Mouse (Mus musculus): ENCODE measurements around the gene Gata3. TPM values are rescaled to one million over a fixed set of nuclear protein-coding genes. Genes with fewer than 3 reads are reported as not detected.
A peak's percentile ranks its signal among the peaks of the same experiment; 100 is the strongest.

Gata3 gene
- polyA plus RNA-seq, 1 experiment from 2014 or later, result 2.6 TPM

DNA sequence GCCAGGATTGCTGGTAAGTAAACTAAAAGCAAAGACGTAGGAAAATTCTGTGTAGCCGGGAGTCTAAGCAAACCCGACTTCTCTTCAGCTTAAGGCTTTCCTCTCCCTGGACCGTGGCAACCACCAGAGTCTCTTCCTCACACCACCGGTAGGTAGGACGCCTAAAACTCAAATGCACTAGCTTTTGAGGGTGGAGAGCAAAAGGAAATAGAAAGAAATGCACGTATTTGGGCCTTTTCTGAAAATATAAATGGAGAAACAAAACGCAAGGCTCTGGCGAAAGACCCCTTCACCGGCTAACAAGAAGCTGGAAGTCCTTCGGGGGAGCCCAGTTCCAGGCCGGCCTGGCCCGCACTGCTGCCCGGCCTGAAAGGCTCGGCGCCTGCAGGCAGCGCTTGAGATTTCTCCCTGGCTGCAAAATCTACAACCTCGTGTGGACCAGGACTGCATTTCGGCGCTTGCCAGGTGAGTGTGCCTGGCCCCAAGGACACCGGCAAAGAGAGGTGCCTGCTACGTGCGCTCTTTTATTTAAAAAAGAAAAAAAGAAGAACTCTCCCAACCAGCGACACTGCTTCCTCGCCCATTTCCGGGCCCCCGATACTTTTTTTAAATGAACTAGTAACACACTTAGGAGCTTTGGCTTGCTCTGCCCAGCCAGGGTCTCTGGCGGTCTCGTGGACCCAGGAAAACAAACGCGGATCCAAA, 13.1 kb downstream of the Gata3 start:
- no peaks in the 10 kb centered on the region for H3K36me3 ChIP-seq
- H3K27me3 ChIP-seq (replicated peaks), result peaks cover 81% of the 10 kb centered on the region
- no peak for ATAC-seq
- no peaks in the 10 kb centered on the region for H3K9me3 ChIP-seq
- peak overlapping the region; percentile 31 for H3K4me3 ChIP-seq (replicated peaks)
- peaks cover 28% of the 10 kb centered on the region for H3K4me1 ChIP-seq (replicated peaks)
- no peak overlapping the region for H3K9ac ChIP-seq
- 12% methylated on average over 31 of the region's 31 CpGs for WGBS
- peak overlapping the region; percentile 99 for H3K4me2 ChIP-seq (replicated peaks)
- H3K27ac ChIP-seq, result no peak overlapping the region

DNA sequence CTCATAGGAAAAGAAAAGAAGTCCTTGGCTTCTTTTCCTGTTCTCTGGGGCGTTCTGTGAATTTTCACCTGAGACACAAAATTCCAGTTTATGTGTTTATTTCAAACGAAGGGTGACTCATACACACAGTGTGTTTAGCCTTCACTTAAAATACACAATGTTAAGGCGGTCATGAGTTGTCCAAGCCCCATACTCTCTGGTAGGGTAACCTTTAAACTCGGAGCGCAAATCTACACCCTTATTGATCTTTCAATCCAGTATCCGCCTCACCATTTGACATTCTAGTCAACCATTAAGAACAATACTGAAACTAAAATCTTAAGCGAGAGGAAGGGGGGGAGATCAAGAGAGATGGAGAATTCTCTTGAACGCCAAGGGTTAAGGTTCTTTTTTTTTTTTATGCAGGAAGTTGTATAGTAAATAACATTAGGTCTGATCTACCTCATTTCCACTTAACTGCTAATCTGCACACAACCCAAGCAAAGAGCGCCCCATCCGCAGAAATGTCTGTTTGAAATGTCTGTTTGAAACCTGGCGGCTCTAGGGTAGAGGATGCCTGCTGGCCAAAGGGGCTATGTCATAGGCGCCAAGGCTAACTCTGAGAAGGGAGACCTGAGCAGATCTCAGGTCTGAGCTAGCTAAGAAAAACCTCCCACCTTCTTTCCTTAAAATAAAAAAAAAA, 14.0 kb downstream of the Gata3 start:
- Histone ChIP-seq H3K27ac (no peak overlapping the region), H3K27me3 (replicated peaks) (peaks cover 78% of the 10 kb centered on the region), H3K4me3 (replicated peaks) (no peak overlapping the region), H3K36me3 (no peaks in the 10 kb centered on the region), H3K9me3 (no peaks in the 10 kb centered on the region), H3K4me1 (replicated peaks) (peaks cover 19% of the 10 kb centered on the region), H3K4me2 (replicated peaks) (no peak overlapping the region), H3K9ac (no peak overlapping the region)
- WGBS, result 37% methylated on average over 12 of the region's 12 CpGs
- no peak for ATAC-seq

DNA sequence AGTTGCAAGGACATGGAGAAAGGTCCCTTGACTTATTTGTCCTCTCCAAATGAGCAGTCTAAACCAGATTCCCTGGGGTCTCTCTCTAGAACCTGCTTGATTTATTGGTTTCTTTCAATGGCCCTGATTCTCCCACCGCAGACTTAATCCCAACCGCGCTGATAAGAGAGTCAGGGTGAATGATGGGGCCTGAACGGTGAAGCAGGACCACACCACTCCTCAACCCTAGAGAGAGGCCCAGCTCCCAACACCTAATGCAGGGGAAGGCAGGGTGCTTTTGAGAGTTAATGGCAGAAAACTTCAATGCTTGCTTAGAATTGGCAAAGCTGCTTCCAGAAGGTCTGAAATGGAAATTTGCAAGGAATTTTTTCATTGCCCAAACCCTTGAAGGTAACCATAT, 14.6 kb downstream of the Gata3 start:
- Histone ChIP-seq H3K27me3 (replicated peaks) (peaks cover 76% of the 10 kb centered on the region), H3K4me3 (replicated peaks) (no peak overlapping the region)

DNA sequence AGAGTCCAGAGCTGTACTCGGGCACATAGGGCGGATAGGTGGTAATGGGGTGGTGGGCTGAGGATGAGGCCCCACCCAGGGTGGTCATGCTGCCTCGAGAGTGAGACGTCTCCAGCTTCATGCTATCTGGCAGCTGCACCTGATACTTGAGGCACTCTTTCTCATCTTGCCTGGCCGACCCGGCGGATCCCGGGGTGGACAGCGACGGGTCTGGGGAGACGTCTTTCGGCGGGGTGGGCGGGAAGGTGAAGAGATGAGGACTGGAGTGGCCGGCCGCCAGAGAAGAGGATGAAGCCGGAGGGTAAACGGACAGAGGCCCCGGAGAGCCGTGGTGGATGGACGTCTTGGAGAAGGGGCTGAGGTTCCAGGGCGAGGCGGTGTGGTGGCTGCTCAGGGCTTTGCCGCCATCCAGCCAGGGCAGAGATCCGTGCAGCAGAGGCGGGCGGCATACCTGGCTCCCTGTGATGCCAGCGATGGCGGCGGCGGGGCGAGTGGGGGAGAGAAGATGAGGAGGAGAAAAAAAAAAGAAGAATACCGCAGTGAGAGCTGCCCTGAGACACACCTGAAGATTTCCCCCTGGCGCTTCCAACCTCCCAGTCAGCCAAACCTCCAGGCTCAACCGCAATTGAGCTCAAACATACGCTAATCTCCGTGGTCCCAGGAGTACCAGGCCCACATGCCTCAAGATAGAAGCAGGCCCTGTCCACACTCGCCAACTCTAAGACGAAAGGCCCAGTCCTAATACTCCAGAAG, 15.2 kb downstream of the Gata3 start:
- WGBS, result 19% methylated on average over 39 of the region's 39 CpGs
- H3K4me1 ChIP-seq (replicated peaks), result peaks cover 16% of the 10 kb centered on the region
- peaks cover 73% of the 10 kb centered on the region for H3K27me3 ChIP-seq (replicated peaks)

More for the DNA sequence above, 14.6 kb downstream of the Gata3 start:
- H3K36me3 ChIP-seq, result no peaks in the 10 kb centered on the region
- no peak overlapping the region for H3K27ac ChIP-seq
- no peak overlapping the region for H3K9ac ChIP-seq
- WGBS, result 21% methylated on average over 4 of the region's 4 CpGs
- H3K4me1 ChIP-seq (replicated peaks), result peaks cover 17% of the 10 kb centered on the region
- H3K4me2 ChIP-seq (replicated peaks), result no peak overlapping the region
- ATAC-seq, result no peak
- no peaks in the 10 kb centered on the region for H3K9me3 ChIP-seq

DNA sequence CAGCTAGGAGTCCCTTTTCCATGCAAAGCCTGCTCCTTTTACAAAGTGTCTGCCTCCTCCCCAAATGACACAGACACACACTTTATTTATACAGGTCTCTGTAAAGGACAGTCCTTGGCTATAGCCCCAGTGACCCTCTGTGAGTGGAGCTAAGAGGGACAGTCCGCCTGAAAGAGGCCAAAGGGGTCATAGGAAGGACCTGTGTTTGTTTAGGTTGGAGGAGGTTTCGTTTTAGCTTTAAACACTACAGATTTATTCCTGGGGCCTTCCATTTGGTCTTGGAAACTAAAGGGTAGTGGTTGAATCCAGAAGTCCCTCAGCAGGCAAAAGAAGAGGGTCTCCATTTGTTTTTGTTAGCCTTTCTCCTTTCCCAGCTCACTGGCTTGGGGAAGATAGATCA, 16.1 kb downstream of the Gata3 start:
- 51% methylated on average over 2 of the region's 2 CpGs for WGBS
- Histone ChIP-seq H3K4me2 (replicated peaks) (no peak overlapping the region), H3K9ac (no peak overlapping the region)

More for the DNA sequence above, 15.2 kb downstream of the Gata3 start:
- no peak overlapping the region for H3K4me2 ChIP-seq (replicated peaks)
- no peaks in the 10 kb centered on the region for H3K9me3 ChIP-seq
- H3K27ac ChIP-seq, result no peak overlapping the region
- H3K4me3 ChIP-seq (replicated peaks), result no peak overlapping the region
- H3K9ac ChIP-seq, result no peak overlapping the region
- ATAC-seq, result no peak
- no peaks in the 10 kb centered on the region for H3K36me3 ChIP-seq

DNA sequence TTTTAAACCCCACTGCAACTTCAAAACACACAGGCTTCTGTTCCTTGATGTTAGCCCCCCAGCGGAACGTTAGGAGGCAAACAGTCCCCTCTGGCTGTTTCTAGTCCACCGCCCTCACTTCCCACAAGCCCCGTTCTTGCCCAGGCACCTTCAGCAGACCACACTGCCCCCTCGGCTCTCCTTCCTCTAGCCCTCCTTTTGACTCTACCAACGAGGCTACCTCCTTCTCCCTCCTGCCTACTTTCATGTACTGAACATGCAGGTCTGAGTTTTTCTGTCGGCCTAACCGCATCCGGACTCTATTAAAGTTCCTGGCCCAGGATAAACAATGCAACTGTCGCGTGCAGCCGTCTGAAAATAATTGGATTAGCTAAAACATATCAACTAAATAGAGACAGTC, 17.2 kb downstream of the Gata3 start:
- H3K27me3 ChIP-seq (replicated peaks), result peaks cover 64% of the 10 kb centered on the region
- H3K4me2 ChIP-seq (replicated peaks), result no peak overlapping the region
- no peak overlapping the region for H3K4me3 ChIP-seq (replicated peaks)
- ATAC-seq, result no peak
- no peak overlapping the region for H3K9ac ChIP-seq
- 26% methylated on average over 12 of the region's 12 CpGs for WGBS
- no peaks in the 10 kb centered on the region for H3K36me3 ChIP-seq
- no peaks in the 10 kb centered on the region for H3K9me3 ChIP-seq
- no peak overlapping the region for H3K27ac ChIP-seq
- peaks cover 8% of the 10 kb centered on the region; the same call in 1 of the 2 replicates for H3K4me1 ChIP-seq (replicated peaks)

More for the DNA sequence above, 16.1 kb downstream of the Gata3 start:
- Histone ChIP-seq H3K4me3 (replicated peaks) (no peak overlapping the region), H3K27ac (no peak overlapping the region), H3K27me3 (replicated peaks) (peaks cover 73% of the 10 kb centered on the region), H3K36me3 (no peaks in the 10 kb centered on the region), H3K9me3 (no peaks in the 10 kb centered on the region), H3K4me1 (replicated peaks) (peaks cover 16% of the 10 kb centered on the region)
- no peak for ATAC-seq

DNA sequence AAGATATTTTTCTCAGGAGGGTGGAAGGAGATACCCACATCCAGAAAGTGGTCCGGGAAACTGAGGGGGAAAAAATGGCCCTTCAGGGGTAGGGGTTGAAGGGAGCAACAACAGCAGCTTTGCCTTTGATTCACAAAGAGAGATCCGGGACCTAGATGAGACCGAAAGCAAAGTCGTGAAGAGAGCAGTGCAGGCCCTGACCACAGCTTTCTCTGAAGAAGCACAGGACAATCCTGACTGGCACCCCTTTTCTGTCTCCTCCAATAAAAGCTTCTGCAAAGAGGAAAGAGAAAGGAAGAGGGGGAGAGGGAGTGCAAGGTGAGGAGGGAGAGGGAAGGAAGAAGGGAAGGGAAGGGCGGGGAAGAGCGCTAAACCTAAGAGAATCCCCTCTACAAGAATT, 18.0 kb downstream of the Gata3 start:
- no peaks in the 10 kb centered on the region for H3K36me3 ChIP-seq
- H3K9ac ChIP-seq, result no peak overlapping the region
- ATAC-seq, result no peak
- H3K9me3 ChIP-seq, result no peaks in the 10 kb centered on the region
- 0 out of 2 replicates have a peak, but pooled peaks cover under 1% of the 10 kb centered on the region for H3K4me1 ChIP-seq (replicated peaks)
- peaks cover 56% of the 10 kb centered on the region for H3K27me3 ChIP-seq (replicated peaks)
- no peak overlapping the region for H3K27ac ChIP-seq
- no peak overlapping the region for H3K4me2 ChIP-seq (replicated peaks)
- no peak overlapping the region for H3K4me3 ChIP-seq (replicated peaks)
- WGBS, result 58% methylated on average over 6 of the region's 6 CpGs

DNA sequence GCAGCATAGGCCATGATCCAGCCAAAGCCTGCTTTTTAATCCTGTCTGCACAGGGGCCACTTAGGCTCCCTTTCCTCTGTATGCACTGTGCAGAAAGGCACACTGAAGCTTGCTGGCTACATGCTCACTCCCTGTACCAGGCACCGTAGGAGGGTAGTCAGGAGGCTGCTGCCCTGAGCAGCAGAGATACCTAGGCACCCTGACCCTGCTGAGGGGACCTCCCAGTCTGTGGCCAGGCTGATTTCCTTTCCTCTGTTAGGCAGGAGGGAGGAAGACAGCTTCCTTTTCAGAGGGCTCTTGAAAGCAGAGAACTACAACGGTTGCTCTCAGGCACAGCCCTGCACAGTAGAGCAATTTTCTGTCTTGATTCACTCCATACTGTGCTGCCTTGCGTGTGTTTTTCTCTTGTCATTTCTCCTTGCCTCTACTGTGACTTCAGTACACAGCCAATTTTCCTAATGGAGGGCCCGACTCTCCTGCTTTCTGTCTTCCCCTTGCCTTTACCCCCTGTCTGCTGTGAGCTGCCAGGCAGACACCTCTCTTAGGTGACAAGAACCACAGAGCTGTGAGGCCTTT, 18.6 kb downstream of the Gata3 start:
- Histone ChIP-seq H3K4me3 (replicated peaks) (no peak overlapping the region), H3K36me3 (no peaks in the 10 kb centered on the region), H3K4me1 (replicated peaks) (no peaks in the 10 kb centered on the region), H3K4me2 (replicated peaks) (no peak overlapping the region), H3K27me3 (replicated peaks) (peaks cover 51% of the 10 kb centered on the region), H3K9me3 (no peaks in the 10 kb centered on the region), H3K9ac (no peak overlapping the region), H3K27ac (no peak overlapping the region)
- no peak for ATAC-seq
- WGBS, result 40% methylated on average over 4 of the region's 4 CpGs

DNA sequence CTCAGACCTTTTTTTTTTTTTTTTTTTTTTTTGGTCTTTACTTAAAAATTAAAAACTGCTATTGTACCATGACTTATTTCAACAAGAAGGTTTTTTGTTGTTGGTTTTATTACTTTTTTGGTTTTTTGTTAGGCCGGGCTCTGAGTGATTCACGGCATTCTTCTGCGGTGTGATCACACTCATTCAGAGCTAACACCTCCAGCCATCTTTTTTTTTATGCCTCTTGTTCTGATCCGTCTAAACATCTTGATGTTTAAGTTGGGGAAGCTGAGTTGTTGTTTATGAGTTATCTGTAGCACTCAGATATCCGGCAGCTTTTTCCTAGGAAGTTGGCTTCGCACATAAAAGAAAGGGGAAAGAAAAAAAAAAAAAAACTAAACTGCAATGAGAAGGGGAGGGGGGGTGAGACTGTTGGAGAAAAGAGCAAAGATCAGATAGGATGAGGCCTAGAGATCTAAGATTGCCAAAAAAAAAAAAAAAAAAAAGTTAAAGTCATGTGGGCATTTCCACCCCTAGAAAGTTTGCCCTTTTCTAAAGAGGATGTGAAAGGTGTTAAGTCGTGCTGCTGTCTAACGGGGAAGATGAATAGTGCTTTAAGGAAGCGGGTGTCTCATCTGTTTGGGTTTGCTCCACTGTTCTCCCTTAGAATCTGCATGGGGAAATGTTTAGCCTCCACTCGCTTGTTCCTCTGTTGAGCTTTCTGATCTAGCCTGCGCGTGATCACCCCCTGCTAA, 22.6 kb downstream of the Gata3 start:
- Histone ChIP-seq H3K4me3 (replicated peaks) (no peak overlapping the region), H3K9ac (no peak overlapping the region), H3K4me1 (replicated peaks) (no peaks in the 10 kb centered on the region), H3K36me3 (no peaks in the 10 kb centered on the region), H3K9me3 (no peaks in the 10 kb centered on the region), H3K27ac (no peak overlapping the region), H3K27me3 (replicated peaks) (peaks cover 12% of the 10 kb centered on the region), H3K4me2 (replicated peaks) (no peak overlapping the region)
- 64% methylated on average over 12 of the region's 12 CpGs for WGBS
- no peak for ATAC-seq

DNA sequence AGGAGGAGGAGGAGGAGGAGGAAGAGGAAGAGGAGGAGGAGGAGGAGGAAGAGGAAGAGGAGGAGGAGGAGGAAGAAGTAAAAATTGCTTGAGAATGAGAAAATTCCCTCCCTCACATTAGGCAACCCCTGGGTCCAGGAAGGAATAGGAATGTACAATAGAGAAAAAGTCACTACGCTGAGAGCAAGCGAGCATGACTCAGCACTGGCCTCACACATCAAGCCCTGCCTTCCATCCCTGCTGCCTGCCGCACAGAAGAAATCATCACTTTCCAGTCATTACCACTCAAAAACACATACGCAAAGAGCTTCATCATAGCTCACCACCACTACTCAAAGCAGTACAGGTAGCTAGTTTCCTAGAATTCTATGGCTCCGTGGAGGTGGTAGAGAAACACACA, 29.1 kb downstream of the Gata3 start:
- H3K4me2 ChIP-seq (replicated peaks), result no peak overlapping the region
- no peak for ATAC-seq

DNA sequence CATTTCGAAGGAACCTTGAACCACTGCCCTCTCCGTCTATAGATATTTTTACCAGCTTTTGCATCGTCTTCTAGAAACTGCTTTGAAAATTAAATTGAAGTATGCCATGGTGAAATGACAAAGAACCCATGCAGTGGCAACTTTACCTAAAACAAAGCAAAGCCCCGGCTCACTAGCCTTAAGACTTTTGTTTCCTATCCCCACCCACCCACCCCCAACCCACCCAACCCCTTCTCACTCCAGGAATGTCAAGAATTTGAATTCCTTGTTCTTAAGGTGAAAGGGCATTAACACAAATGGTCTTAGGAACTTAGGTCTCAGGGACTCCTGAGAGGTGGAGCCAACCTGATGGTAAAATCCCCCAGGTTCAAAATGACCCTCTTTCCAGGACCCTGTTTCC, 34.0 kb downstream of the Gata3 start:
- H3K27ac ChIP-seq, result no peak overlapping the region
- no peak for ATAC-seq

More for the DNA sequence above, 29.1 kb downstream of the Gata3 start:
- Histone ChIP-seq H3K4me3 (replicated peaks) (no peak overlapping the region), H3K36me3 (no peaks in the 10 kb centered on the region), H3K4me1 (replicated peaks) (no peaks in the 10 kb centered on the region), H3K27me3 (replicated peaks) (no peaks in the 10 kb centered on the region), H3K27ac (no peak overlapping the region), H3K9me3 (no peaks in the 10 kb centered on the region), H3K9ac (no peak overlapping the region)
- 82% methylated on average over 5 of the region's 5 CpGs for WGBS

More for the DNA sequence above, 34.0 kb downstream of the Gata3 start:
- no peaks in the 10 kb centered on the region for H3K4me1 ChIP-seq (replicated peaks)
- H3K9ac ChIP-seq, result no peak overlapping the region
- no peaks in the 10 kb centered on the region for H3K36me3 ChIP-seq
- WGBS, result 47% methylated on average over 4 of the region's 4 CpGs
- no peak overlapping the region for H3K4me3 ChIP-seq (replicated peaks)
- H3K4me2 ChIP-seq (replicated peaks), result no peak overlapping the region
- no peaks in the 10 kb centered on the region for H3K9me3 ChIP-seq
- no peaks in the 10 kb centered on the region for H3K27me3 ChIP-seq (replicated peaks)
